Mouse (Mus musculus) testis, postnatal 14 days (tissue): Measurements from ENCODE around the gene Mdm2.
A peak's percentile ranks its signal among the peaks of the same experiment; 100 is the strongest.
"Not testable (repeated sequence)": the region's sequence is repeated elsewhere in the genome, so short reads cannot be mapped to it uniquely, and the experiment has no call there.

ENCODE experiments used
- DNase-seq: peaks from one replicate; pipeline ENCODE4 v3.0.0; 2021; ENCODE audit warnings: low spot score

Gene Mdm2

GRCm38 (mm10) chr10:117732184-117732583, 21.6 kb upstream of the Mdm2 start:
- DNase-seq, result no peak

GRCm38 (mm10) chr10:117731244-117732101, 20.9 kb upstream of the Mdm2 start:
- peak; percentile 46 for DNase-seq

GRCm38 (mm10) chr10:117730637-117731203, 20.2 kb upstream of the Mdm2 start:
- DNase-seq, result no peak

GRCm38 (mm10) chr10:117730140-117730539, 19.6 kb upstream of the Mdm2 start:
- no peak for DNase-seq

GRCm38 (mm10) chr10:117729139-117729814, 18.7 kb upstream of the Mdm2 start:
- no peak for DNase-seq

GRCm38 (mm10) chr10:117728574-117728973, 18.0 kb upstream of the Mdm2 start:
- no peak for DNase-seq

GRCm38 (mm10) chr10:117727518-117728110, 17.1 kb upstream of the Mdm2 start:
- no peak for DNase-seq

GRCm38 (mm10) chr10:117726888-117727385, 16.4 kb upstream of the Mdm2 start:
- no peak for DNase-seq

GRCm38 (mm10) chr10:117726350-117726749, 15.8 kb upstream of the Mdm2 start:
- no peak for DNase-seq

GRCm38 (mm10) chr10:117725671-117726070, 15.1 kb upstream of the Mdm2 start:
- DNase-seq, result no peak

- no peak for DNase-seq
Observed at GRCm38 (mm10) chr10:117724804-117725361, 14.3 kb upstream of the Mdm2 start.

- no peak for DNase-seq
Observed at GRCm38 (mm10) chr10:117724136-117724718, 13.7 kb upstream of the Mdm2 start.

- no peak for DNase-seq
Observed at GRCm38 (mm10) chr10:117718161-117719119, 7.9 kb upstream of the Mdm2 start.

GRCm38 (mm10) chr10:117717583-117717982, 7.0 kb upstream of the Mdm2 start:
- no peak for DNase-seq

- no peak for DNase-seq
Observed at GRCm38 (mm10) chr10:117716686-117717085, 6.1 kb upstream of the Mdm2 start.

- not testable (repeated sequence) for DNase-seq
Observed at GRCm38 (mm10) chr10:117715654-117716053, 5.1 kb upstream of the Mdm2 start.

GRCm38 (mm10) chr10:117714928-117715500, 4.5 kb upstream of the Mdm2 start:
- DNase-seq, result no peak

- no peak for DNase-seq
Observed at GRCm38 (mm10) chr10:117714048-117714545, 3.5 kb upstream of the Mdm2 start.

GRCm38 (mm10) chr10:117713466-117713865, 2.9 kb upstream of the Mdm2 start:
- no peak for DNase-seq

- no peak for DNase-seq
Observed at GRCm38 (mm10) chr10:117712871-117713270, 2.3 kb upstream of the Mdm2 start.
